Mouse (Mus musculus): ENCODE results near the gene Gemin6.
A peak's percentile ranks its signal among the peaks of the same experiment; 100 is the strongest.
"Not testable (repeated sequence)": the region's sequence is repeated elsewhere in the genome, so short reads cannot be mapped to it uniquely, and the experiment has no call there.

Gemin6 gene

DNA sequence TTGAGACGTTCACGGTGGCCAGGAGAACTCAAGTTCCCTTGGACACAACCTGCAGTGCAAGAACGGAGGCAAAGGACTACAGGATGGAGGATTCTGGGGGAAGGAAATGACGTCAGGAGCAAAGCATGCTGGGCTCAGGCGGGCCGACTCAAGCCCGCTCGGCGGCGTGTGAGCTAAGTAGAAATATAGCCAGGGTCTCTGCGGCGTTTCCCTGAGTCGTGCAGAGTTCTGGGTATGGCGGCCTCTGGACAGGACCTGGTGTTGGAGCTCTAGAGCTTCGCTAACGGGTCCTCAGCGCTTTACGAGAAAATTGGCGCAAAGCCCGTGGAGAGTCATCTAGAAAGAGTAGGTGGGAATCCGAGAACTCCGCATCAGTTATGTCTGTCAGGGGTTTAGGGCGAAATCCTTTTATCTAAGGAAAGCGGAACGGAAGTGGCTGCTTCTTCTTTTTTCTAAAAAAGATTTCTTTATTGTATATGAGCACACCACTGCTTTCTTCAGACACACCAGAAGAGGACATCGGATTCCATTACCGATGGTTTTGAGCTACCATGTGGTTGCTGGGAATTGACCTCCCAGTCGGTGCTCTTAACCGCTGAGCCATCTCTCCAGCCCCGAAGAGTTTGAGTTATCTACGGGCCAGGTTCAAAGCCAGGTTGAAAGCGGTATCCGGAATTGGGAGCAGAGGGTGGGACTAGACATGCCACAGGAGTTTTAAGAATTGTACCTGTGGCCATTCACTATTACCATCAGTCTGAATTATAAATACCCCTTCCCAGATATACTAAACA is at the start of gene Gemin6:
Gemin6 (plus strand) TSS at position 116 of the 791 bp plus-strand sequence.
- peak; percentile 95 for DNase-seq (ENCODE audit: low read depth, low spot score)

DNA sequence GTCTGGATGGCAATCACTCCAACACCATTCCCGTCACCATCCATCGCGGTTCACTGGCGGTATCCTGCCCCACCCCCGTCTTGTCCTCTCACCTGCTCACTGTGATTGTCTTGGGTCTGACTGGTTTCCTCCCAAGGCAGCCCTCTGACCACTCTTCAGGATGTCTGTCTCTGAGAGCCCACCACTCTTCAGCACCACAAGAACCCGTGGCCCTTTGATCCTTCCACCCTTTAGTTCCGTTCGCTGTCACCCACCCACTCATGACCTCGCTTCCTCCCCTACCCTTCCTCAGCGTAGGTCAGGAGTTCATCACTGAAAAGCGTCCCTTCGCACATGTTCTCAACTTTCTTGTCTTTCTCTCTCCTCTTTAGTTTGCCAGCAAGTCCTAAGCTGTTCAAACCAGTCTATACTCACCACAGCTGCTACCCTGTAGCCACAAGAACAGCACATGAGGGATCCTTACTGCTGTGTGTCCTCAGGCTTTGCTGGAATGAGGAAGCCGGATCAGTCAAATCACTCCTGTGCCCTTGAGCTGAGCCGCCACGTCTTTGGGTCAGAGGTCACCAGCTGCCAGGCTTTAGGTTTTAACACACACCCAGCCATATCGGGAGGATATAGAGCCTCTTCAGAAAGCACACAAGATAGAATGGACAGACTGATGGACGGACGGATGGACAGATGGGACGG is 49.4 kb upstream of the Gemin6 start:
- no peak for DNase-seq (ENCODE audit: low read depth, low spot score)

DNA sequence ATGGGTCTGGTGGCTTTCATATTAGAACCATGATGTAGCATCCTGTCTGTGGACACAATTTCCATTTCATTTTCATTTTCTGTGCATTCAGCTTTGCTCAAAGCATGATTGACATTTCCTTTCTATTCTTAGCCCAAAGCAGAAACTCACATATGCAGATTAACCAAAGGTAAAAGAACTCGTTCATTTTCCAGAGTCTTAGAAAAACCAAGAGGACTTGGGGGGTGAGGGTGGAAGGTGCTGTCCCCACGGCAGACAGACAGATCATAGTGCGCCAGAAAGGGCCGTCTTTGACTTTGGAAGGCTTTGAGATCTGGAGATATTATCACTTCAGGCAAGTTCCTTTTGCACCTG is 48.9 kb upstream of the Gemin6 start:
- no peak for DNase-seq (ENCODE audit: low read depth, low spot score)

DNA sequence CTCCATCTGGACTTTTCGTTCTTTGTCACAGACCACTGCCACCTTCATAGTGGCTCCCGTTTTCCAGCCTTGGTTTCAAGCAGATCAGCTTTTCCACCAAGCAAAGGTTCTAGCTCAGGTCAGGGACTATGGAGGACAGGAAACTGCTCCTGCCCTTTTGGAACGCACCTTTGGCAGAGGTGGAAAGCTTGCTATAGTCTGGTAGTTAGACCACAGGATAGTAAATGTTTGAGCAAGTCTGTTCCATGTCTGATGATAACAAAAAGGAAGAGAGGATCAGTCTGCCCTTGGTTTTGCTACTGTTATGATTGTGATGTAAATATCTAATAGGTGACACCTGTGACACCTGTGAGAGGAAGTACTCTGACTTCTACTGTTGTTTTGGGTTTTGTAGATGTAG is 48.3 kb upstream of the Gemin6 start:
- DNase-seq (ENCODE audit: low read depth, low spot score), result no peak

DNA sequence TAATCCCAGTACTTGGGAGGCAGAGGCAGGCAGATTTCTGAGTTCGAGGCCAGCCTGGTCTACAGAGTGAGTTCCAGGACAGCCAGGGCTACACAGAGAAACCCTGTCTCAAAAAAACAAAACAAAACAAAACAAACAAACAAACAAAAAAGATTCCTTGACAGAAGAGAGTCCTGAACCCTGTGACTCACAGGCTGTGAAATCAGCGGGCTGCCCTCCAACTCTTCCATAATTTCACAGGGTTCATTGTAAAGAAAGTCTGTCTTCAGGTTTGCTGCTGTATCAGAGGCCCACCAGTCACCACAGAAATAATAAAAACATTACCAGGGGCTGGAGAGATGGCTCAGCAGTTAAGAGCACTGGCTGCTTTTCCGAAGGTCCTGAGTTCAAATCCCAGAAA is 45.4 kb upstream of the Gemin6 start:
- peak; percentile 53 for DNase-seq (ENCODE audit: low read depth, low spot score)

DNA sequence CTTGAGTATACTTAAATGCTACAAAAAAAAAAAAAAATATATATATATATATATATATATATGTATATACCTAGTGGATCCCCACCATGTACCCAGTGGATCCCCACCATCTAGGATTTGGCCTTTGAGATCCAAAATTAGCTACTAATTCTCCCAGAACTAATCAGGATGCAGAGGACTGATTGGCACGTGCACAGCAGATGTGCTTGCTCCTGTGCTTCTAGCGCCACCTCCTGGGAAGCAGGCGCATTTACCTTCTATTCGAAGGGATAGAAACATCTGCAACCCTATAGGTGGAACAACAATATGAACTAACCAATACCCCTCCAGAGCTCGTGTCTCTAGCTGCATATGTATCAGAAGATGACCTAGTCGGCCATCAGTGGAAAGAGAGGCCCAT is 44.3 kb upstream of the Gemin6 start:
- peak; percentile 88 for DNase-seq (ENCODE audit: low read depth, low spot score)

DNA sequence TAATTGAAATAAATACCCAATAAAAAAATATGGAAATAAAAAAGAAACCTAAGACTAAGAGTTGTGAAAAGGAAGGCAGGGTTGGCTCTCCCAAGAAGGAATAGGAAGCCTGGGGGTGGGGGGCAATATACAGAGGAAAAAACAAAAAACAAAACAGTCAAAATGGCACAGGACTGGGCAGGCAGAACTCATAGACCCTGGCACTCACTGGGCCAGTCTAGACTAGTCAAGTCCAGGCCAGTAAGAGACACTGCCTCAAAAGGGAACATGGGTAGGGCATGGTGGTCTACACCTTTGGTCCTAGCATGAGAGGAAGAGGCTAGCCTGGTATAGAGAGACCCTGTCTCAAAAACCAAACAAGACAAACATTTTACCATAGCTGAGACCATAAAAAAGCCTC is 43.8 kb upstream of the Gemin6 start:
- DNase-seq (ENCODE audit: low read depth, low spot score), result no peak

DNA sequence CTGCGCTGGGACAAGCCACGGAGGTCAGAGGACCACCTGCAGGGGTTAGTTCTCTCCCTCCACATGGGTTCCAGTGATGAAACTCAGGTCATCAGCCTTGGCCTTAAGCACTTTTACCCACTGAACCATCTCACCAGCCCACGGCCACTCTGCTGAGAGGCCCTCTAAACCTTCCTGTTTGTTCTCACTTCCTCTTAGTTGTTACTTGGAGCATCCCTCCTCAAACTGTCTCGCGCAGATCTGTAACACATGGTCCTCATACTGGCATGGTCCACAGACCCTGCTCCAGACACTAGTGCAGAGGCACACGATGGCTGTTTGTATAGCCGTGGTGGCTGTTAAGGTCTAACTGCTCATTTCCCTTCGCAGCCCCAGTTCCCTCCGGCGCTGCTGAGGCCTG is 40.6 kb upstream of the Gemin6 start:
- no peak for DNase-seq (ENCODE audit: low read depth, low spot score)

DNA sequence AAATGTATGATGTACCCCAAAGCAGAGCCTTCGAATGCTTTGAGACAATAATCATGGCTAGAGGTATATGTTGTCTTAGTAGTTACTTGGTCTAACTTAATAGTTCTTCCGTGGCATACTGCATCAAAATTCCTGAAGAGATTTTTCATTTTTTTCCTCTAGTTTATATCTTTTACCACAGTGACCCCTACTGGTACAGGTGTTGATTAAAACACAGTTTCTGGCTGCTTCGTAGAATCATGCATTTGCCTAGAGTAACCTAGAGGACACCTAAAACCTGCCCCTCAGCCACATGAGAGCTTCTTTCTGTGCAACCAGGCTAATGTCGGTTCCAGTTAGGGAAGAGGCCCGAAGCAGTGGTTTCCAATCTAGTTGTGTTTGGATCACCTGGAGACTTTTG is 31.2 kb upstream of the Gemin6 start:
- peak; percentile 74 for DNase-seq (ENCODE audit: low read depth, low spot score)

DNA sequence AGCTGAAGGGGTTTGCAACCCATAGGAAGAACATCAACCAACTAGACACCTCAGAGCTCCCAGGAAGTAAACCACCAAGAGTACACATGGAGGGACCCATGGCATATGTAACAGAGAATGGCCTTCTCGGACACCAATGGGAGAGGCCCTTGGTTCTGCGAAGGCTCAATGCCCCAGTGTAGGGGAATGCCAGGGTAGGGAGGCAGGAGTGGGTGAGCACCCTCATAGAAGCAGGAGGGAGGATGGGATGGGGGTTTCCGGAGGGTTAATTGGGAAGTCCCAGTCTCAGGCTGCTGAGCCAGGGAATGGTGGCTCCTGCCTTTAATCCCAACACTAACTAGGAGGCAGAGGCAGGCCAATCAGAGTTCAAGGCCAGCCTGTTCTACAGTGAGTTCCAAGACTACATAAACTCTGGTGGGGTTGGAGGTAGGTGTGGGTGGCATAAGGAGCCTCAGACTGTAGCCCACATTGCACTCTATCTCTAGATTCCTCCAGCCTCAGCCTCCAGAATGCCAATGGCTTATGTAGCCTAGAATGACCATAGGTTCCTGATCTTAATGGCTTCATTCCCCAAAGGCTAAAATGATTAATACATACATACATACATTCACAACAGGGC is 25.0 kb upstream of the Gemin6 start:
- no peak for DNase-seq (ENCODE audit: low read depth, low spot score)

DNA sequence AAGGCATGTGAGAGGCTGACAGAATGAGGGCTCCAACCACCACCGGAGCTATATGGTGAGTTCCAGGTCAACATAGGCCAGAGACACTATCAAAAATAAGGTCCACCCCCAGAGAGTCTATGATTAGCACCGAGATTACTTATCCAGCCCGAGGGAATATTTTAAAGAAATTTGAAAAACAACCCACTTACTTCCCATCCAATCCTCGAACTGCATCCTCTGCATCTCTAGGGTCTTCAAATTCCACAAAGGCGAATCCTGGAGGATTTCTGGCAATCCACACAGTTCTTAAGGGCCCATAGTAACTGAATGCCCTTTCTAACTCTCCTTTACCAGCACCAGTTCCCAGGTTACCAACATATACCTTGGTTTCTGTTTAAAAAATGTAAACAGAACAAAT is 18.6 kb upstream of the Gemin6 start:
- DNase-seq (ENCODE audit: low read depth, low spot score), result no peak

DNA sequence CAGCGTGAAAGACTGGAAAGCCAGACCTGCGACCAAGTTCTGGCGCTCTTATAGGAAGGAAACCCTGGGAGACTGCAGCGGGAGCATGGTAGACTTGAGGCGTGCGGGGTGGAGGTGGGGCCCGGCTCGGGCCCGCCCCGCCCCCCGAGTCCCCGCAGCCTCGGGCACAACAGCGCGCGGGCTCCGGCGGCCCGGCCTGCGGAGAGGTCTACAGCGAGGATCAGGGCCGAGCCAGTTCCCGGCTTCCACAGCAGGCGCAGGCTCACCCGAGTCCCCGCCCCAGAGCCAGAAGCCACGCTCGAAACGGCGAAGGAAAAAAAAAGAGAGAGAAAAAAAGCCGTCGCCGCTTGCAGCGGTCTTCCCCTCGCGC is 18.0 kb upstream of the Gemin6 start:
- peak; percentile 65 for DNase-seq (ENCODE audit: low read depth, low spot score)

DNA sequence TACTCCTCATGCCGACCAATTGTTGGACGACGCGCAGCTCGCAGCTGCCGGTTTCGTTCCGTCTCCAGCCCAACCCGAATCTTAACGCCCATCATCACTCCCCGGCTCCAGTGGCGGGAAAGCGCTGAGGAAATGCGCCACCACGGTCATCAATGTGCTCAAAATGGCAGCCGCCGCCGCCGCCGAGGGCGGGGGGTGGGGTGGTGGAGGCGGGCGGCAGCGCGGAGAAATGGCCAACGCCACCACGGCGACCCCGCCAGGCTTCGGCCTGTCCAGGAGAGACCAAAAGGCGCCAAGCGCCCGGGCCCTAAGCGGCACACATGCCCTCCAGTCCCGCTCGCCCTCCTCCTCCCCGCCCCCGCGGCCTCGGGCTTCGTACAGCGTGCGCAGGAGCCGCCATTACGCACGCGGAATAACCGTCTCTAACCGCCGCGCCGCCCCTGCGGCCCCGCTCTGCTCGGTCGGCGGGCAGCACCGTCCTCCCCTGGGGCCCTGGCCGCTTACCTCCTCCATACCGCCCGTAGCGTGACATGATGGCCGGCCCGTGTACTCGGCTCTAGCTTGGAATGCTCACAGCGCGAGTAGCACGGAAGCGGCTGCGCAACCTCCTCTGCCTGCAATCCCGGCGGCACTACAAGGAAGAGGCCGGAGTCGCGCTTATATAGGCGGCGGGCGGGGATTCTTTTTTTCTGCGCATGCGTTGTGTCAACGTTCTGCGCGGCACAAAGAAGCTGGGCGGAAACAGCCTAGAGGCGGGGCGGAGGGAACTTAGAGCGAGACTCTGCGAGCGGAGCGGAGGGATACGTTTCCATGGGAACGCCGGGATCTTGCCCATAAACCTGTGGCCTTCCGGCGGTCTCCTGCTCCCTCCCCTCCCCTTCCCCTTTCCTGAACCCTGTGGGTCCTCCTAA is 17.3 kb upstream of the Gemin6 start, which contains the start of the genes Srsf7 and Ttc39d:
Srsf7 (minus strand) TSS at position 637 of the 911 bp plus-strand sequence.
Ttc39d (plus strand) TSS at position 790 of the 911 bp plus-strand sequence.
- peak; percentile 100 for DNase-seq (ENCODE audit: low read depth, low spot score)

DNA sequence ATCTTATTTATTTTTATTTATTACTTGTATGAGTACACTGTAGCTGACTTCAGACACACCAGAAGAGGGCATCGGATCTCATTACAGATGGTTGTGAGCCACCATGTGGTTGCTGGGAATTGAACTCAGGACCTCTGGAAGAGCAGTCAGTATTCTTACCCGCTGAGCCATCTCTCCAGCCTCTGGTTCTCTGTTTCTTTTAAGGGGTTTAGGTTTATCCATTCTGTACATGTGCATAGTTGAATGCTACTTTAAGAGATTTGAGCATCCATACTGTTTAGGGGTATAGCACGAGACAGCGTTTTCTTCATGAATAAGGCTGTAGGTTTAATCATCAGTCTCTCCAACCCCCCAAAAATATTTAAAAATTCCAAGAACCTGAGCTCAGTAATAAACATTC is 10.2 kb upstream of the Gemin6 start:
- not testable (repeated sequence) for DNase-seq (ENCODE audit: low read depth, low spot score)

DNA sequence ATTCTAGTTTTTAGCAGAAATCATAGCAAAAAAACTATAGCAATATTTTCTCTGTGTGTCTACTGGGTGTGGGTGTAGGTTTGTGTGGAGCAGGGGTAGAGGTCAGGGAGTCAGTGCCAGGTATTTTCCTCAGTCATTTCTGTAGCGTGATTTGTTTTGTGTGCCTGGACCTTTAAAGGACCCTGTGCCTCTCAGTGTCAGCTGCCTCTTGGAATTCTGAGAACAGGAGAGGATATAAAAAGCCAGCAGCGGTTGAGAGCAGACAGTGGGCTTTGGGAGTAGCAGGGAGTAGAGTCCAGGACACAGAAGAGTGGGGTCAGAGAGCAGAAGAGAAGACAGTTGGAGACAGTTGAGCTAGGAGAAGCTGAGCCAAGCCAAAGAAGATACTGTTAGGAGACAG is 4.1 kb upstream of the Gemin6 start:
- no peak for DNase-seq (ENCODE audit: low read depth, low spot score)

DNA sequence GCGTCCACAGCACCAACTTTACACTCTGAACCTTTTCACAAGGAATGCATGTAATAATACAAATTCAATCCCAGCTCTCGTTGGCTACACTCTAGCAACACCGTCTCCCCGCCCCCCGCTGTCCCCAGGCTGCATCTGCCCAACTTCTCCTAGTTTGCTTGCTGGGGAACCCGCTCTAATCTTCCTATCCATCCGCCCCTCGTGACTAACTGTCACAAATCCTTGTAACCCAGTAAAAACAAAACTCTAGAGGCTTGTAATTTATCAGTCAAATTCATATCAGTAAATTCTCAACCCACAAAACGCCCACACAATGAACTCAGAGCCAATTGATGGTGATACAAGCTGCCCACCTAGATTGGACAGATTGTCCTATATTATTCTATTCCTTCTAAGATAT is 3.0 kb upstream of the Gemin6 start:
- no peak for DNase-seq (ENCODE audit: low read depth, low spot score)

DNA sequence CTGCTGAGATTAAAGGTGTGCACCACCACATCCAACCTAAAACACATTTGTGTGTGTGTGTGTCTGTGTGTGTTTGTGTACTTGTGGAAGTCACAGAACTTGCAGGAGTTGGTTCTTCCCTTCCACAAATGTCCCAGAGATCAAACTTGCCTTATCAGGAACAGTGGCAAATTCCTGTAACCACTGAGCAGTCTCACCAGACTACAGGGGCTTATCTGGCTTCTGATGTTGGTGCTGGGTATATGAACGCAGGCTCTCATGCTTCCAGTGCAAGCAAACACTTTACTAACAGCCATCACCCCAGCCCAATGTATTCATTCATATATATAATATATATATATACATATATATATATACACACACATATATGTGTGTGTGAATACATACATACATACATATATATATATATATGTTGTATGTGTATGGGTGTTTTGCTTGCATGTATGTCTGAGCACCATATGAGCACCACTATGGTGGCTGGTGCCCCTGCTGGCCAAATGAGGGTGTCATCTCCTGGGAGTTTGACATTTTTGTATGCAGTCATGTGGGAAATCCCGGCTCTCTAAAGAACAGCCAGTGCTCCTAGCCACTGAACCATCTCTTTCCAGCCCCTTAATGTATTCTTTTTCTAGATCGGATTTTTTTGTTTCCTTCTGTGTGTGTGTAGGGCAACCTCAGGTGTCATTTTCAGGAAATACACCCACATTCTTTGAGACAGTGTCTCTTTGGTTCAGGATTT is 2.2 kb upstream of the Gemin6 start:
- peak; percentile 44 for DNase-seq (ENCODE audit: low read depth, low spot score)

DNA sequence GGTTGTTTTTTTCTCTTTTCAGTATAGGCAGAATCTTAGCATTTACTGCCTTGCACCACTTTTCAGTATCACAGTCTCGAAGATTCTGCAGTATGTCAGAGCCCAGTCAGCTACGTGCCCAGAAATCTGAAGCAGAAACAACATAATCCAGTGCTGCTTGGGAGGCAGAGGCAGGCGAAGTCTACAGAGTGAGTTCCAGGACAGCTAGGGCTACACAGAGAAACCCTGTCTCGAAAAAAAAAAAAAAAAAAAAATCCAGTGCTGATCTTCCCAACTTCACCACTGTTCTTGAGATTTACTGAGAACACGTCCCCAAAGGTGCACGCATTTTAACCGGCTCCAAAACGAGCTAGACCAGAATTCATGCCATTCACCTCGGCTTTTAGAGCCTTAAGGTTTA is 412 bp upstream of the Gemin6 start:
- no peak for DNase-seq (ENCODE audit: low read depth, low spot score)

DNA sequence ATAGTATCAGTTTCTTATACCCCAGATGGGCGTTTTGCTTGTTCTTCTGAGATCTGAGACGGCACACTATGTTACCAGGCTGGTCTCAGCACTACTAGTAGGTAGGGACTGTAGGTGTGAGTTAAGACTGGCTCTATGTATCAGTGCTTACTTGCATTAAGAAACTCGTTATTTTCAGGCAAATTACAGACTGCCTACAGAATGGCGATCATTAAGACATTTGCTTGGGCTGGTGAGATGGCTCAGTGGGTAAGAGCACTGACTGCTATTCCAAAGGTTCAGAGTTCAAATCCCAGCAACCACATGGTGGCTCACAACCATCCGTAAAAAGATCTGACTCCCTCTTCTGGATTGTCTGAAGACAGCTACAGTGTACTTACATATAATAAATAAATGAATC is 901 bp downstream of the Gemin6 start:
- peak; percentile 23 for DNase-seq (ENCODE audit: low read depth, low spot score)

DNA sequence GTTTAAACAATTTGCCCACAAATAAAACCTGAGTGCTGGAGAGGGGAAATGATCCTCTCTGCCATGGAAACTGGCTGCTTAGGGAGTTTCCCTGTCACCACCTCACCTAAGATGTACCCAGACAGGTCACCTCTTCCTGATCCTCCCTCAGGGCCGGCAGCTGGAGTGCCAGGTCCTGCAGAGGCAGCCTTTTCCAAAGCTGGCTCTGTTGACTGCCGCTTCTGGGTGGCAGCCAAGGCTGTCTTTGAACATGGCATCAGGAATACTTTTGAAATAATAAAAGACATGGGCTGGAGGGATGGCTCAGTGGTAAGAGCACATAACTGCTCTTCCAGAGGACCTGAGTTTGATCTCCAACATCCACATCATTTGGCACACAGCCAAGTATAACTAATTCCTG is 5.2 kb downstream of the Gemin6 start:
- DNase-seq (ENCODE audit: low read depth, low spot score), result no peak

DNA sequence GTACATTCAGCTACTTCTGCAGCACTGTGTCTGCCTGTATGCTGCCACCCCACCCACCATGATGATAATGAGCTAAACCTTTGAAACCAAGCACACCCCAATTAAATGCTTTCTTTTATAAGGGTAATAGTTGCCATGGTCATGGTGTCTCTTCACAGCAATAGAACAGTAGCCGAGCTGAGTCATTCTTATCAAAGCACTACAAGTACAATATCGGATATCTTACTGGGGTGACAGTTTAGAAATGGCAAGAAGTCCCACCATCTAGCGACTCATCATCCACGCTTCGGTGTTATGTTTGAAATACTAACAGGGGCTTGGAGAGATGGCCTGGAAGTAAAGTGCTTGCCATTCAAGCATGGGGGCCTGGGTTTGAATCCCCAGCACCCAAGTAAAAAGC is 9.6 kb downstream of the Gemin6 start:
- no peak for DNase-seq (ENCODE audit: low read depth, low spot score)
